Mouse (Mus musculus) neural tube, embryonic 11.5 days (tissue): Measurements from ENCODE around the gene Sfxn2. TPM values are rescaled to one million over a fixed set of nuclear protein-coding genes. Genes with fewer than 3 reads are reported as not detected.

Experiments
- ATAC-seq: fragments of 200-750 bp; cut with Nextera tagmentation; 2 replicates; pipeline ENCODE4 v1.8.0; 2017; ENCODE audit warnings: moderate number of reproducible peaks, mild to moderate bottlenecking, moderate TSS enrichment, moderate library complexity; ENCODE audit not compliant: insufficient read depth, low FRiP score, low TSS enrichment
- DNase-seq: peaks from one replicate; pipeline ENCODE4 v3.0.0-alpha.2; 2015; ENCODE audit warnings: low spot score
- H3K27ac ChIP-seq: fragments of 300-500 bp; sonication (generic); 2 replicates; pipeline ENCODE4 v1.5.1; 2014; ENCODE audit warnings: low read depth, mild to moderate bottlenecking, low read length
- H3K27me3 ChIP-seq: fragments of 300-500 bp; sonication (generic); 2 replicates; pipeline ENCODE4 v1.6.1; 2014; ENCODE audit warnings: mild to moderate bottlenecking, low read length, mixed read lengths; ENCODE audit not compliant: control insufficient read depth, insufficient read depth
- H3K36me3 ChIP-seq: fragments of 300-500 bp; sonication (generic); 2 replicates; pipeline ENCODE4 v1.6.1; 2014; ENCODE audit warnings: mild to moderate bottlenecking, low read length, moderate library complexity, mixed read lengths; ENCODE audit not compliant: control insufficient read depth, insufficient read depth
- H3K4me1 ChIP-seq: fragments of 300-500 bp; sonication (generic); 2 replicates; pipeline ENCODE4 v1.6.1; 2014; ENCODE audit warnings: low read length, mixed read lengths; ENCODE audit not compliant: control insufficient read depth, insufficient read depth
- H3K4me2 ChIP-seq: fragments of 300-500 bp; sonication (generic); 2 replicates; pipeline ENCODE4 v1.6.1; 2014; ENCODE audit warnings: low read depth, mild to moderate bottlenecking, moderate library complexity
- H3K4me3 ChIP-seq: fragments of 300-500 bp; sonication (generic); 2 replicates; pipeline ENCODE4 v1.5.1; 2014; ENCODE audit warnings: low read depth, low read length
- H3K9ac ChIP-seq: fragments of 300-500 bp; sonication (generic); 2 replicates; pipeline ENCODE4 v1.6.1; 2014; ENCODE audit warnings: mild to moderate bottlenecking, low read length
- H3K9me3 ChIP-seq: fragments of 300-500 bp; sonication (generic); 2 replicates; pipeline ENCODE4 v1.6.1; 2016; ENCODE audit warnings: low read length; ENCODE audit not compliant: control insufficient read depth
- WGBS: fragments of 180-500 bp; shearing (Covaris S2); extraction: QIAGEN DNeasy Blood & Tissue Kit; methylation state at CpG from one replicate; pipeline ENCODE4 v1.1.7; 2014; 5-methylcytosine and 5-hydroxymethylcytosine counted together
- polyA plus RNA-seq: library from polyadenylated mRNA; unstranded; fragments of >200 nt; fragmentation: Nextera tagmentation; extraction: Ambion mirVana; gene quantifications from 2 replicates; pipeline ENCODE4 v1.2.1, GENCODE M21; 2014

Gene Sfxn2
- polyA plus RNA-seq, 1 experiment from 2014 or later: 12.7 TPM

DNA sequence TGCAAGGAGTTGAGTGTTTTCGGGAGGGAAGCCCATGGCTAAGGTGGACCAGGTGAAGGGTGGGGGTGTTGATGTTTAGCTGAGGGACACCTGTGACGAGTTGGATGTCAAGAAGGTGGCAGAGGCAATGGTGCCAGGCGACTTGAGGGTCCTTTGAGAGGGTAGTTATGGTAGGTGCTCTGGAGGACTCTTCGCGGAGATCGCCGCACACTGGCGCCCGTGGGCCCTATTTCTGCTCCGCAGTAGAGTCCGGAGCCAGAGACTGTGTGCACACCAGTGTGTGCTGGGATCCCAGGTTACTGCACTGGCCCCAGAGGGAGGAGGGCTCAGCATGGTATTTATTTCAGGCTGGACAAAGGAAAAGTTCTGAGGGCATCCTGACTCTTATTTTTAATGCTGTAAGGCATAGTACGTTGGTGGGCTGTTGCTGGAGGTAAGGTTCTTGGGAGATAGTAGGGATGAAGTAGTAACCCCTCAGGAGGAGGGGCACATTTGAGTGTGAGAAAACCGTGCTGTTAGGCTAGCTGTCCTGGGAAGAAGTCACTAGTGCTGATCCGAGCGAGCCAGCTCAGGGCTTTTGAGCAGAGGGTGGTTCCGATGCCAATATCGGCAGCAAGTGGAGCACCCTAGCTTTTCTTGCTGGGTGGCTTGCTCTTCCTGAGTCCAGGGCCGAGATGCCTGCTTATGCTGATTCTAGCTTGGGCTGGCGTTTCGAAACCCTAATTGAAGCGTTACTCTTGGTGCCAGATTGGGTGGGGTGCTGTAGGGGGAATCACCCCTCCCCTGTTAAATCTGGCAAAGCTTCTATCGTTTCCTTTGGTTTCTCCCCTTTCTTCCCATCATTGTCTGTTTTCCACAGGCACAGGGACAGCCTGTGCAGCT, 26.5 kb downstream of the Sfxn2 start:
- H3K27me3 ChIP-seq: no peaks in the 10 kb centered on the region
- DNase-seq (peak; percentile 10), ATAC-seq (peak; percentile 25)
- no peaks in the 10 kb centered on the region for H3K9me3 ChIP-seq
- no peak overlapping the region for H3K27ac ChIP-seq
- H3K36me3 ChIP-seq: no peaks in the 10 kb centered on the region
- peak overlapping the region; percentile 93 for H3K4me3 ChIP-seq
- H3K4me2 ChIP-seq: peak overlapping the region; percentile 89
- H3K4me1 ChIP-seq: 0 out of 2 replicates have a peak, but pooled peaks cover 4% of the 10 kb centered on the region
- H3K9ac ChIP-seq: peak overlapping the region; percentile 68
- 25% methylated on average over 22 of the region's 22 CpGs for WGBS

DNA sequence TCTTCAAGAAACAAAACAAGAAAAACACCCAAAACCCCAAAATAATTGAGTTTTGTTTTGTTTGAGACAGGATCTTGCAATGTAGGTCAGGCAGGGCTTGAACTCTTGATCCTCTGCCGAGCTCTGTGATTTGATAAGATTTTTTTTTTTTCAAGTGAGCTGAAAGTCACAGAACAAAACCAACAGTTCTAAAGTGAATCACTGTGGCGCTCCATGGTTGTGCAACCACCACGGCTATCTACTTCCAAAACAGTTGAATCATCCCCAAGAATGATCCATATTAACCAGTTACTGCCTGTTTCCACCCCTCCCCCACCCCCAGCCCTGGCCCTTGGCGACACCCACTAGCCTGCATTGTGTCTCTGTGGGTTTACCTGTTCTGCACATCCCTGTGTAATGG, 27.2 kb downstream of the Sfxn2 start:
- no peak overlapping the region for H3K27ac ChIP-seq
- no peak overlapping the region for H3K4me3 ChIP-seq
- 82% methylated on average over 4 of the region's 4 CpGs for WGBS
- 0 out of 2 replicates have a peak, but pooled peaks cover 4% of the 10 kb centered on the region for H3K4me1 ChIP-seq
- H3K36me3 ChIP-seq: no peaks in the 10 kb centered on the region
- DNase-seq (no peak), ATAC-seq (no peak)
- no peak overlapping the region for H3K9ac ChIP-seq
- no peaks in the 10 kb centered on the region for H3K27me3 ChIP-seq
- no peaks in the 10 kb centered on the region for H3K9me3 ChIP-seq
- H3K4me2 ChIP-seq: no peak overlapping the region

DNA sequence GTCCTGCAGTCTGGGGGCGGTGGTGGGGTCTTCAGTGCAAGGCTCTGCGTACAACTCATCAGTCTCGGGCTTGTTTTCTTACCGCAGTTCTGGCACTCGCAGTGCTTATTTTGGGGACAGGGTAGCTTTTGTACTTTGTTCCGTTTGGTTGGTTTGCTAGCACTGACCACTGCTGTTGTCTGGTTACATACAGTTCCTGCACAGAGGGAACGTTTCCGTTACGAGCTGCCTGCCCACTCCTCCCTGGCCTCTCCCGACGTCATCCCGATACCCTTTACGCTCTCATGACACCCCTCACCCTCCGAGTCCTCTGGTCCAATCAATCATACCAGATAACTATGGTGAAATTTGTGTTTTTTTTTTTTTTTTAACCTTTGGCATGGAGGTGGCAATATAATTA, 28.3 kb downstream of the Sfxn2 start:
- no peaks in the 10 kb centered on the region for H3K27me3 ChIP-seq
- H3K9me3 ChIP-seq: no peaks in the 10 kb centered on the region
- H3K4me3 ChIP-seq: no peak overlapping the region
- H3K4me2 ChIP-seq: no peak overlapping the region
- WGBS: 89% methylated on average over 14 of the region's 14 CpGs
- H3K9ac ChIP-seq: no peak overlapping the region
- H3K4me1 ChIP-seq: 0 out of 2 replicates have a peak, but pooled peaks cover 4% of the 10 kb centered on the region
- H3K36me3 ChIP-seq: no peaks in the 10 kb centered on the region; the same call in none of the 2 replicates
- ATAC-seq (no peak), DNase-seq (no peak)
- H3K27ac ChIP-seq: no peak overlapping the region

DNA sequence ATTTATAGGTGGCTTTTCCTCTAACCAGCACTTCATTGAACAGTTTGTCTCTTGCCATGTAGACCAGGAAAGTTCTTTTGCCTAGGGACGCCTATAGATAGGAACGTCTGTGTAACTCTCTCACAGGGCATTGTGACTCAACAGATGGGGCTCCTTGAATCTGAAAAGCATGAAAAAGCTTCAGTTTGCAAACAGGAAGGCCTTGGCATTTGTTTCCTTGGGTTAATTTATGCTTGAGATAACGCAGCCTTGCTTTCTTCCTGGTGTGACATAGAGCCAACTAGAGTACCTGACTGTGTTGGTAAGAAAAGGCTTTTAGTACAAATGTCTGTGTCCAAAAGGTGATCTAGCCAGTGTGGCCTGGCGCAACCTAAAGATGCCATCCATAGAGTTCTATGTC, 29.2 kb downstream of the Sfxn2 start:
- Histone ChIP-seq H3K4me3 (no peak overlapping the region), H3K36me3 (no peaks in the 10 kb centered on the region; the same call in none of the 2 replicates), H3K27ac (no peak overlapping the region), H3K4me2 (no peak overlapping the region), H3K4me1 (0 out of 2 replicates have a peak, but pooled peaks cover 4% of the 10 kb centered on the region), H3K9me3 (no peaks in the 10 kb centered on the region), H3K27me3 (no peaks in the 10 kb centered on the region), H3K9ac (no peak overlapping the region)
- ATAC-seq (no peak), DNase-seq (no peak)
- WGBS: 88% methylated on average over 4 of the region's 4 CpGs

DNA sequence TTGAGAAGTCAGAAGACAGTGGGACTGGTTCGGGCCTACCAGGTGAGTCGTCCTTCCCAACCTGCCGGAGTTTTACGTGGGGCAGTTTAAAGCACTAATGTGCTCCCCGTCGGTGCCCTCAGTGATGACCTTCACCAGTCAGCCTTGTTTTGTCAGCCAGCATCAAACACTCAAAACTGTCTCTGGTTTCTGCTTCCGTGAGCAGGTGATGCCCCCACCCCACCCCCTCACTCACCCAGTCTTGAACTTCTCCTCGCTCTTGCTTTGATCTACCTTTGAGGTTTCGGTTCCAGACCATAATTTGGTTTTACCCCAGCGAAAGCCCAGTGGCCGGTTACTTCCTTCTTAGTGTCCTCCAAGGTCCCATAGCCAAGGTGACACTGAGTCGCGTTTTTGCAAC, 33.6 kb downstream of the Sfxn2 start:
- no peaks in the 10 kb centered on the region for H3K4me1 ChIP-seq
- no peaks in the 10 kb centered on the region for H3K27me3 ChIP-seq
- H3K27ac ChIP-seq: no peak overlapping the region
- H3K4me2 ChIP-seq: no peak overlapping the region
- no peak overlapping the region for H3K4me3 ChIP-seq
- ATAC-seq (no peak), DNase-seq (no peak)
- H3K9me3 ChIP-seq: no peaks in the 10 kb centered on the region
- WGBS: 96% methylated on average over 13 of the region's 13 CpGs
- H3K9ac ChIP-seq: no peak overlapping the region
- H3K36me3 ChIP-seq: peaks cover 2% of the 10 kb centered on the region

DNA sequence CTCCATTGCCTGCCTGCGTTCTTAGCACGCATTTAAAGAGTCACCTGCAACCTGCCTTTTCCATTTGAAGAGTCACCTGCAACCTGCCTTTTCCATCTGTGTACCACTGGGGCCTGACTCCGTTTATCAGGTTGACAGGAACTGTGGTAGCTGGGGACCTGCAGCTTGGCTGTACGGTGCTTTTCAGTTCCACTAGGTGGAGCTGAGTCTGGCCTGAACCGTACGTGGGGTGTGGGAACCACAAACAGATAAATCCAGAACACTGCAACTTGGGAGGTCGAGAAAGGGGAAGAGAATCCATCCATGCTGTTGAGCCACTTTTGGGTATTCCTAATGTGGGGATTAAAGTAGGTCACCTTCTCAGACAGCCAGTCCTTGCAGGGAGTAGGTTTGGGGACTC, 34.3 kb downstream of the Sfxn2 start:
- H3K27ac ChIP-seq: no peak overlapping the region
- 71% methylated on average over 7 of the region's 7 CpGs for WGBS
- no peak overlapping the region for H3K9ac ChIP-seq
- H3K4me1 ChIP-seq: no peaks in the 10 kb centered on the region
- H3K27me3 ChIP-seq: no peaks in the 10 kb centered on the region
- DNase-seq: no peak
- H3K4me2 ChIP-seq: no peak overlapping the region
- no peaks in the 10 kb centered on the region for H3K9me3 ChIP-seq
- H3K36me3 ChIP-seq: peaks cover 2% of the 10 kb centered on the region
- no peak overlapping the region for H3K4me3 ChIP-seq
- no peak for ATAC-seq

DNA sequence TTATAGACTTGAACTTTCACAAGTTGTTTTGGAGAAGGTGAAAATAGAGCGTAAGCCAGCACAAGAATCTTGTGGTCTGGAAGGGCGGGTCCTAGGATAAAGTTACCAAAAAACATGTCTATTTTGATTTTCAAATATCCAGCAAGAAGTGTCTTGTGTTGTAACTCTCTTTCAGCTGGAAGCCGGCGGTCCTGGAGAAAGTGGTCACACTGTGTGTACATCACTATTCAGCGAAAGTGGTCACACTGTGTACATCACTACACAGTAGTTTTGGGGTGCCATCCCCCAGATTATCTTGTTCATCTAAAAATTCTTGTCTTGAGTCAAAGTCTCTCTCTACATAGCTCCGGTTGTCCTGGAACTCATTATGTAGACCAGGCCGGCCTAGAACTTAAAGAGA, 35.0 kb downstream of the Sfxn2 start:
- Histone ChIP-seq H3K4me3 (no peak overlapping the region), H3K9me3 (no peaks in the 10 kb centered on the region), H3K27ac (no peak overlapping the region), H3K4me1 (no peaks in the 10 kb centered on the region), H3K27me3 (no peaks in the 10 kb centered on the region), H3K4me2 (no peak overlapping the region), H3K36me3 (peaks cover 2% of the 10 kb centered on the region), H3K9ac (no peak overlapping the region)
- no peak for DNase-seq
- ATAC-seq: no peak
- WGBS: 97% methylated on average over 7 of the region's 7 CpGs

DNA sequence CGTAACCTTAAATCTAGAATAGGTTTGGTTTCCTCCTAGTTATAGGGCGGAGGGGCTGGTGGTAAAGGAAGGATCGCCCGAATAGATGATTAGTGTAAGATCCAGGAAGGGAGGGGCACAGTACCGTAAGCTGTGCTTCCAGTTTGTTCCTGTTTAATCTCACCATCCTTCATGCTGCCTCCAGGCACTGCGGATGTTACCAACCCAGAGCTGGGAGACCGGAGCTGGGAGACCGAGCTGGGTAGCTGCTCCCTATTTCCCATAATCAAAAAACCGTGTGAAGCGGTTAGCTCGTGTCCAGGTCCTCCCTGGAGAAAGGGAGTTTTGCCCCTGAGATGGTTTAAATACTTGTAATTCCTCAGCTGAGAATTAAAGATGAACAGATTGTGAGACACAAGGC, 43.2 kb downstream of the Sfxn2 start:
- Histone ChIP-seq H3K9ac (no peak overlapping the region), H3K36me3 (no peaks in the 10 kb centered on the region)
- 88% methylated on average over 11 of the region's 11 CpGs for WGBS

DNA sequence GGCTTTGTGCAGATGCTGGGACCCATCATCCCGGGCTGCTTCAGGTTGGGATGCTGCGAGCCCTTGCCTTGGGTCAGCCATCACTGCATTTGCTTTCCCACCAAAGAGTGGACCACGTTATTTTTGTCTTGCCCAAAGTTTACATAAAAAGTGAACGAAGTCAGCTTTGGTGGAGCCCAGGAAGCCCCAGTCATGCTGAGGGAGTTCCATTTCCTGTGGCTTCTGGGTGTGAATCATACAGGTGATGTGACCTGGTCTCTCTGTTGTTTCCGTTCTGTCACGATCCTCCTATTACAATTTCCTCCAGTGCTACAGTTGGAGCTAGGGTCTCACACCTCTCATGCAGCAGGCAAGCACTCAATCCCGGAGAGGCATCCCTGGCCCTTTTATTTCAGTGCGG, 44.2 kb downstream of the Sfxn2 start:
- no peak overlapping the region for H3K4me3 ChIP-seq
- H3K4me1 ChIP-seq: peaks cover 17% of the 10 kb centered on the region
- WGBS: 87% methylated on average over 8 of the region's 8 CpGs
- H3K36me3 ChIP-seq: no peaks in the 10 kb centered on the region
- no peak for ATAC-seq
- H3K4me2 ChIP-seq: no peak overlapping the region
- H3K27ac ChIP-seq: no peak overlapping the region
- H3K27me3 ChIP-seq: no peaks in the 10 kb centered on the region
- no peak overlapping the region for H3K9ac ChIP-seq
- DNase-seq: no peak
- H3K9me3 ChIP-seq: no peaks in the 10 kb centered on the region

More for the DNA sequence above, 43.2 kb downstream of the Sfxn2 start:
- ATAC-seq (no peak), DNase-seq (no peak)
- Histone ChIP-seq H3K4me1 (peaks cover 7% of the 10 kb centered on the region), H3K27ac (no peak overlapping the region), H3K4me3 (no peak overlapping the region), H3K4me2 (no peak overlapping the region), H3K27me3 (no peaks in the 10 kb centered on the region), H3K9me3 (no peaks in the 10 kb centered on the region)
